Mouse (Mus musculus) liver, adult (tissue): ENCODE data around the gene Hivep2.

ENCODE experiments used
- GATA4 ChIP-seq: IDR thresholded peaks from 2 replicates; pipeline ENCODE4 v1.6.1; 2014; ENCODE audit warnings: mild to moderate bottlenecking, low read length; ENCODE audit not compliant: insufficient replicate concordance

Hivep2 gene

GRCm38 (mm10) chr10:14174124-14174523, 208.2 kb downstream of the Hivep2 start:
- no peak for TF ChIP-seq GATA4

GRCm38 (mm10) chr10:14179424-14180339, 213.8 kb downstream of the Hivep2 start:
- no peak for TF ChIP-seq GATA4

GRCm38 (mm10) chr10:14186352-14186976, 220.6 kb downstream of the Hivep2 start:
- no peak for TF ChIP-seq GATA4

GRCm38 (mm10) chr10:14189050-14189449, 223.2 kb downstream of the Hivep2 start:
- TF ChIP-seq GATA4, result no peak

- no peak for TF ChIP-seq GATA4
These were observed 225.3 kb downstream of the Hivep2 start for GRCm38 (mm10) chr10:14191202-14191601.

- no peak for TF ChIP-seq GATA4
These were observed 226.3 kb downstream of the Hivep2 start for GRCm38 (mm10) chr10:14192156-14192555.

- no peak for TF ChIP-seq GATA4
These were observed 227.8 kb downstream of the Hivep2 start for GRCm38 (mm10) chr10:14193702-14194101.

- no peak for TF ChIP-seq GATA4
These were observed 230.1 kb downstream of the Hivep2 start for GRCm38 (mm10) chr10:14195778-14196650.

GRCm38 (mm10) chr10:14196785-14197184, 230.9 kb downstream of the Hivep2 start:
- no peak for TF ChIP-seq GATA4

GRCm38 (mm10) chr10:14197261-14197660, 231.4 kb downstream of the Hivep2 start:
- peak; percentile 19; the same call in 1 of the 2 replicates for TF ChIP-seq GATA4

- no peak for TF ChIP-seq GATA4
These were observed 233.5 kb downstream of the Hivep2 start for GRCm38 (mm10) chr10:14199332-14199731.

- no peak for TF ChIP-seq GATA4
These were observed 234.4 kb downstream of the Hivep2 start for GRCm38 (mm10) chr10:14200310-14200709.
